Mouse (Mus musculus) olfactory bulb, adult 2 months (tissue): ENCODE measurements around the gene Glis2.
A peak's percentile ranks its signal among the peaks of the same experiment; 100 is the strongest.

ENCODE experiments used
- CTCF ChIP-seq: fragments of 200-500 bp; IDR thresholded peaks from 2 replicates; pipeline ENCODE4 v1.5.1; 2012; ENCODE audit warnings: low read depth, mild to moderate bottlenecking, low read length, moderate library complexity; ENCODE audit not compliant: insufficient read depth
- POLR2A ChIP-seq: fragments of 200-500 bp; IDR thresholded peaks from 2 replicates; pipeline ENCODE4 v1.6.1; 2012; ENCODE audit warnings: mild to moderate bottlenecking, low read depth, low read length, moderate library complexity; ENCODE audit not compliant: insufficient read depth

GRCm38 (mm10) chr16:4667190-4667808 is 72.8 kb downstream of the Glis2 start:
- TF ChIP-seq CTCF (peak; percentile 59), POLR2A (no peak)
